Mouse (Mus musculus) ES-E14 (cell line): ENCODE results near the gene Kif5c. TPM values are rescaled to one million over a fixed set of nuclear protein-coding genes. Genes with fewer than 3 reads are reported as not detected.

ENCODE experiments used
- DNase-seq: peaks from one replicate; pipeline ENCODE4 v3.0.0-alpha.2; 2013; ENCODE audit warnings: low read depth, low spot score
- H3K27ac ChIP-seq: 2 replicates; pipeline ENCODE4 v1.5.1; 2012; ENCODE audit warnings: low read depth, mild to moderate bottlenecking, low read length, moderate library complexity, mixed read lengths; ENCODE audit not compliant: poor library complexity, insufficient read depth, severe bottlenecking
- H3K36me3 ChIP-seq: 2 replicates; pipeline ENCODE4 v1.6.1; 2012; ENCODE audit warnings: mild to moderate bottlenecking, low read length, moderate library complexity, mixed read lengths; ENCODE audit not compliant: control insufficient read depth, poor library complexity, insufficient read depth, severe bottlenecking
- H3K4me1 ChIP-seq, 2 experiments: fragments of 150-350 bp in 1 of 2; sonication (generic) in 1 of 2; 2 replicates each; pipeline ENCODE4 v1.6.1; 2012; ENCODE audit warnings: low read length in 2 of 2, mild to moderate bottlenecking in 1 of 2, mixed read lengths in 1 of 2; ENCODE audit not compliant: control insufficient read depth in 2 of 2, insufficient read depth in 2 of 2, poor library complexity in 1 of 2
- H3K4me3 ChIP-seq, 2 experiments: fragments of 150-350 bp in 1 of 2; sonication (generic) in 1 of 2; 2 replicates each; pipeline ENCODE4 v1.5.1; 2012; ENCODE audit warnings: low read length in 2 of 2, low read depth in 1 of 2, mild to moderate bottlenecking in 1 of 2, mixed read lengths in 1 of 2; ENCODE audit not compliant: insufficient read depth in 1 of 2, poor library complexity in 1 of 2, severe bottlenecking in 1 of 2
- H3K9ac ChIP-seq: 2 replicates; pipeline ENCODE4 v1.6.1; 2012; ENCODE audit warnings: low read depth, mild to moderate bottlenecking, low read length, mixed read lengths; ENCODE audit not compliant: poor library complexity, insufficient read depth, severe bottlenecking
- H3K9me3 ChIP-seq: fragments of 150-350 bp; sonication (generic); 2 replicates; pipeline ENCODE4 v1.6.1; 2012; ENCODE audit warnings: low read depth, mild to moderate bottlenecking, low read length; ENCODE audit not compliant: control insufficient read depth, insufficient read depth
- CHD2 ChIP-seq: IDR thresholded peaks from 2 replicates; pipeline ENCODE4 v1.6.1; 2014; ENCODE audit warnings: mild to moderate bottlenecking, low read depth, low read length, inconsistent platforms
- HCFC1 ChIP-seq: IDR thresholded peaks from 2 replicates; pipeline ENCODE4 v1.6.1; 2012; ENCODE audit warnings: low read length, inconsistent platforms, borderline replicate concordance; ENCODE audit not compliant: insufficient read depth
- MAFK ChIP-seq: IDR thresholded peaks from 2 replicates; pipeline ENCODE4 v1.6.1; 2014; ENCODE audit warnings: mild to moderate bottlenecking, low read depth, low read length, inconsistent platforms; ENCODE audit not compliant: insufficient read depth
- ZC3H11A ChIP-seq: IDR thresholded peaks from 2 replicates; pipeline ENCODE4 v1.6.1; 2012; ENCODE audit warnings: low read depth, mild to moderate bottlenecking, inconsistent platforms, low read length, borderline replicate concordance
- ZNF384 ChIP-seq: IDR thresholded peaks from 2 replicates; pipeline ENCODE4 v1.6.1; 2012; ENCODE audit warnings: low read depth, low read length, inconsistent platforms
- in situ Hi-C, 2 experiments: fragments of 600-800 bp; cut with MboI; formaldehyde crosslinking; loops; one replicate each; pipeline ENCODE4 v1.15.1; 2025; ENCODE audit warnings: low sequenced_read_pairs in 2 of 2, inconsistent platforms in 1 of 2; ENCODE audit not compliant: unreplicated experiment in 2 of 2
- total RNA-seq: library from RNA; depleted of rRNA; stranded (reverse); fragments of 300-350 nt; gene quantifications from 2 replicates; pipeline ENCODE4 v1.2.3, GENCODE M21; 2012

Gene Kif5c
- total RNA-seq, 1 experiment = 34.2 TPM

GRCm38 (mm10) chr2:49656988-49657387 is 37.9 kb downstream of the Kif5c start:
- no peak for TF ChIP-seq ZC3H11A
- TF ChIP-seq MAFK = no peak
- no peak for TF ChIP-seq CHD2
- no peak for TF ChIP-seq ZNF384
- TF ChIP-seq HCFC1 = no peak
- Histone ChIP-seq H3K9ac (no peak overlapping the region), H3K36me3 (no peaks in the 10 kb centered on the region; the same call in 1 of the 2 replicates), H3K27ac (no peak overlapping the region), H3K4me1 (no peaks in the 10 kb centered on the region), H3K4me3 (no peak overlapping the region), H3K9me3 (no peaks in the 10 kb centered on the region)
- DNase-seq = no peak
- in situ Hi-C loops = no loop called here

- Histone ChIP-seq H3K4me1 (no peaks in the 10 kb centered on the region), H3K36me3 (no peaks in the 10 kb centered on the region; the same call in 1 of the 2 replicates), H3K9me3 (no peaks in the 10 kb centered on the region), H3K27ac (no peak overlapping the region), H3K4me3 (no peak overlapping the region), H3K9ac (no peak overlapping the region)
- DNase-seq = no peak
- TF ChIP-seq HCFC1 (no peak), CHD2 (no peak), ZC3H11A (no peak), MAFK (no peak), ZNF384 (no peak)
- in situ Hi-C loops = no loop called here
These were observed 38.6 kb downstream of the Kif5c start for GRCm38 (mm10) chr2:49657666-49658065.

GRCm38 (mm10) chr2:49658988-49659387 is 39.9 kb downstream of the Kif5c start:
- Histone ChIP-seq H3K4me1 (no peaks in the 10 kb centered on the region), H3K4me3 (no peak overlapping the region), H3K9ac (no peak overlapping the region), H3K36me3 (no peaks in the 10 kb centered on the region), H3K27ac (no peak overlapping the region), H3K9me3 (no peaks in the 10 kb centered on the region)
- no peak for TF ChIP-seq HCFC1
- TF ChIP-seq ZNF384 = no peak
- no peak for TF ChIP-seq ZC3H11A
- TF ChIP-seq CHD2 = no peak
- no peak for TF ChIP-seq MAFK
- in situ Hi-C loops = no loop called here
- no peak for DNase-seq

DNA sequence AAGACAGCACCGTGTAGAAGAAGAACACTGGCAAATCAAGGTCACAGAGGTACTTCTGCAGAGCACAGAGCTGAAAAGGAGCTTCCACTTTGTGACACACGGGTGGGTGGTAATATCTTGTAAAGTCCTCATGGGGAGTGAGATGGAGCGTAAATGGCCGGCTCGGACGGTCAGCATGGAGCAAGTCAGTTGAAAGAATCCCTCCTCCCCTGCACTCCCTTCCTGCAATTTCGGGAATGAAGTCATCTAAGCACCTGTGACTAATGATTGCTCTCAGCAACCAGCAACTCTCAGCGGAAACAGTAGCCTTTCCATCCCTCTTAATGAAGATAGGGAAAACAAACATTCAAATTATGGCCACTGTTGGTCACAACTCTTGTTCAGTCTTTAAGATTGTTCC is 40.9 kb downstream of the Kif5c start:
- TF ChIP-seq HCFC1 (no peak), MAFK (no peak), ZNF384 (no peak), ZC3H11A (no peak), CHD2 (no peak)

DNA sequence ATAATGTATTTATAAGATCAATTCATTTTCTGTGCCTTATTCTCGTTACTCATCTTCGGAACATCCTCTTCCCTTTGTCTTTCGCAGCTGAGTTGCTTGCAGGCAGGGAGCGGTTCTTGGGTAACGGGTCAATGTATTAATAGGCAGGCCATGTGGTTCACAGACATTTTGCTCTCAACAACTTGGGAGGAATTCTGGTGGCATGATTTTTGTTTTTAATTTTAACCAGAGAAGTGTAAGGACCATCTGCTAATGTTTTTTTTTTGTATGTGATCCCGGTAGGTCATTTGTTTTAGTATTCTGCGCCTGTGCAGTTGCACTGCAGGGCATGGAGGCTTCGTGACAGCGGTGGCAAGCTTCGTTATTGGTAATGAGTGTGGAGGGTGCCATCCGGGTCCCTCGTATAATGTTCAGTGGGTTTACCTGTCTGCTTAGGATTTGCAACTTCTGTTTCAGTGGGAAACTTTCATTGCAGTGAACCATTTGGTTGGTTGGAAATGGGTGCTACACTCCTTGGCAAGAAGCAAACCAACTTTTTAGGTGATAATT is 41.4 kb downstream of the Kif5c start:
- in situ Hi-C loops = no loop called here
- TF ChIP-seq ZNF384 = no peak
- H3K27ac ChIP-seq = no peak overlapping the region
- H3K9me3 ChIP-seq = no peaks in the 10 kb centered on the region
- H3K4me3 ChIP-seq = no peak overlapping the region
- H3K36me3 ChIP-seq = no peaks in the 10 kb centered on the region
- DNase-seq = no peak
- no peak overlapping the region for H3K9ac ChIP-seq
- H3K4me1 ChIP-seq = no peaks in the 10 kb centered on the region

More for the DNA sequence above, 40.9 kb downstream of the Kif5c start:
- in situ Hi-C loops = no loop called here
- no peaks in the 10 kb centered on the region for H3K9me3 ChIP-seq
- DNase-seq = no peak
- no peak overlapping the region for H3K9ac ChIP-seq
- H3K27ac ChIP-seq = no peak overlapping the region
- H3K36me3 ChIP-seq = no peaks in the 10 kb centered on the region
- H3K4me1 ChIP-seq = no peaks in the 10 kb centered on the region
- H3K4me3 ChIP-seq = no peak overlapping the region
